In genomic region chr1:143858532-143858931, GRCm38 (mm10) we compare ENCODE assay signal across 24 mouse cellular contexts.
"Had no signal": no experiment of that assay in that cellular context is flagged by ENCODE, and none has a peak within 500 bp of the region (broad histone marks: within the 10 kb centered on the region; RNA-seq: fewer than 3 reads in every experiment).

No protein-coding gene starts in this region.

- H3K4me1 ChIP-seq: heart, embryonic 10.5 days; heart, embryonic 12.5 days; hindbrain, embryonic 13.5 days; hindbrain, embryonic 15.5 days; kidney, embryonic 15.5 days; limb, embryonic 13.5 days; limb, embryonic 15.5 days; liver, embryonic 12.5 days had no signal

- ATAC-seq: hindbrain, postnatal 0 days; intestine, embryonic 16.5 days; liver, embryonic 12.5 days had no signal

- H3K27me3 ChIP-seq: heart, embryonic 12.5 days; hindbrain, embryonic 13.5 days; hindbrain, embryonic 15.5 days; kidney, embryonic 15.5 days; limb, embryonic 13.5 days; limb, embryonic 15.5 days; liver, embryonic 12.5 days had no signal

- H3K9me3 ChIP-seq: heart, embryonic 10.5 days; heart, embryonic 12.5 days; hindbrain, embryonic 13.5 days; hindbrain, embryonic 15.5 days; kidney, embryonic 15.5 days; limb, embryonic 13.5 days; limb, embryonic 15.5 days; liver, embryonic 12.5 days had no signal

- H3K36me3 ChIP-seq: heart, embryonic 10.5 days; heart, embryonic 12.5 days; hindbrain, embryonic 13.5 days; hindbrain, embryonic 15.5 days; kidney, embryonic 15.5 days; limb, embryonic 13.5 days; limb, embryonic 15.5 days; liver, embryonic 12.5 days had no signal

- DNase-seq: gastrocnemius, adult 2 months; gastrocnemius, postnatal 10 days; gastrocnemius, postnatal 25 days; heart, adult 18-20 months; heart, postnatal 10 days; kidney, adult 11 months; kidney, adult 2 months; kidney, adult 9 months; kidney, postnatal 14 days; kidney, postnatal 36 days; layer of hippocampus, adult 9-11 months; layer of hippocampus, postnatal 36 days; left cerebral cortex, postnatal 4 days had no signal

- H3K27ac ChIP-seq: gastrocnemius, adult 2 months; heart, embryonic 10.5 days; hindbrain, embryonic 13.5 days; hindbrain, embryonic 15.5 days; hindbrain, postnatal 0 days; kidney, embryonic 15.5 days; kidney, postnatal 0 days; limb, embryonic 13.5 days; limb, embryonic 15.5 days; liver, embryonic 12.5 days had no signal

- H3K4me2 ChIP-seq: heart, embryonic 12.5 days; hindbrain, embryonic 13.5 days; hindbrain, embryonic 15.5 days; kidney, embryonic 15.5 days; limb, embryonic 13.5 days; limb, embryonic 15.5 days; liver, embryonic 12.5 days had no signal

- H3K4me3 ChIP-seq: gastrocnemius, adult 2 months; heart, embryonic 10.5 days; heart, embryonic 12.5 days; hindbrain, embryonic 13.5 days; hindbrain, embryonic 15.5 days; kidney, embryonic 15.5 days; limb, embryonic 13.5 days; limb, embryonic 15.5 days; liver, embryonic 12.5 days had no signal

- H3K9ac ChIP-seq: heart, embryonic 12.5 days; hindbrain, embryonic 13.5 days; hindbrain, embryonic 15.5 days; kidney, embryonic 15.5 days; limb, embryonic 13.5 days; limb, embryonic 15.5 days; liver, embryonic 12.5 days had no signal
